Mouse (Mus musculus): ENCODE measurements around the gene Ltbp3.

GRCm38 (mm10) chr19:5741641-5742240 is 1.0 kb downstream of the Ltbp3 start:
- no peak for TF ChIP-seq CTCF (IDR thresholded peaks at IDR 0.05; ENCODE audit: insufficient read depth, low read length)
- TF ChIP-seq POLR2A (IDR thresholded peaks at IDR 0.05; ENCODE audit: borderline replicate concordance, extremely low read depth, low read depth, low read length): peak; percentile 43; the same call in 1 of the 2 replicates
